Mouse (Mus musculus) left cerebral cortex, adult 8-10 months (tissue): ENCODE measurements around the gene Nid1. TPM values are rescaled to one million over a fixed set of nuclear protein-coding genes. Genes with fewer than 3 reads are reported as not detected.
A peak's percentile ranks its signal among the peaks of the same experiment; 100 is the strongest.
"Not testable (repeated sequence)": the region's sequence is repeated elsewhere in the genome, so short reads cannot be mapped to it uniquely, and the experiment has no call there.

Experiments
- DNase-seq, 2 experiments: peaks; one replicate each; pipeline ENCODE4 v3.0.0; 2022; ENCODE audit warnings: low spot score in 2 of 2
- total RNA-seq, 4 experiments: library from RNA; stranded (reverse); gene quantifications; 2 replicates each; pipeline ENCODE4 v1.2.4; 2022

Nid1 gene
- 1 to 10 TPM; 4.7 to 6.3 (median 5.2) TPM for total RNA-seq

DNA sequence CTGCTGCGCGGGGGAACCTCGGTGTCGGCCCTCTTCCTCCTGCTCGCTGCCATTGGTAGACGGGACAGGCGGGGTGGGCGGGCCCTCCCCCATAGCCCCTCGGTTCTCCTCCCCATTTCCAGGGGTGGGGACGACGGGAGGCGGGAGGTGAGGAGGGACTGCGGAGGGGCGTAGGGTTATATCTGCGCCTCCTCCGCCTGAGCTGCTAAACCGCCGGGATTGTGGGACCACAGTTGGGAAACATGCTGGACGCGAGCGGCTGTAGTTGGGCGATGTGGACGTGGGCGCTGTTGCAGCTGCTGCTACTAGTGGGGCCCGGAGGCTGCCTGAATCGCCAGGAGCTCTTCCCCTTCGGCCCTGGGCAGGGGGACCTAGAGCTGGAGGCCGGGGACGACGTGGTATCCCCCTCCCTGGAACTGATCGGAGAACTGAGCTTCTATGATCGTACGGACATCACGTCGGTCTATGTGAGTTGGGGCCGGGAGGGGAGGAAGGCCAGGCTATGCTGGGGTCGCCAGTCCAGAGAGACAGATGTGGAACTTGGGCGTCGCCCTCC lies at the start of gene Nid1:
Nid1 (plus strand) TSS at position 92 of the 556 bp plus-strand sequence.
- DNase-seq = not testable (repeated sequence)

DNA sequence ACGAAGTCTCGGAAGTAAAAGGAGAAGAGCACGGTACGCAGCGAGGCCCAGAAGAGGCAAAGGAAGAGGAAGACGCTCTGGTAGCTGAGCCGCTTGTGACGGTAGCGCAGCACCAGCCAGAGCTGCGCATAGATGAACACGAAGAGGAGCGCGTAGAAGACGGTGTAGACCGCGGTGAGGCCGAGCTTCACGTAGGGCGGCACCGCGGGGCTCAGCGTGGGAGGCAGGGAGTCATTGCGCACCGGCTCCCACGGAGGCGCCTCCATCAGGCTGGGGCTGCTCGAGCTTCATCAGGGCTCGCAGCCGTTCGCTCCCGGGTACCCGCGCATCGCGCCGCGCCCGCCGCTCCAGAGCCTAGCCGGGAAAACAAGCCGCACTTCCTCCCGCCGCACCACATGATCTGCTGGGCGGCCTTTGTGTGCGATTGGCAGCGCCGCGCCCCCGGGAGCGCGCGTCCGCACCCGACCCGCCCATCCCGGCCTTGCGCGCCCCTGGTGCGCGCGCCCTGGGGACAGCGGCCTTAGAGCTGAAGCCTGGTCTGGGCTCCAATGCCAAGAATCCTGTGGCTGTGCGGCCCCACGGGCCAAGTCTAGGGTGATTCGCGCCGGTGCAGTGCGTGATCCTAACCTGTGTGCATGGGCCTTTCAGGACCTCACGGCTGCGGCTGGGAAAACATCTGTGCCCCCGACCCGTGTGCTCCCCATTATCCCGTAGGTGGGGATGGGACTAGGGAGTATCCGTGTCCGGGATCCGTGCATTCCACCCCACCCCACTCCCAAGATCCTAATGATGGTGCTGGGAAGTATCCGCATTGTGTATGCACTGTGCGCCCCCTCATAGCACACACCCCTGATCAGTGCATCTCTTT lies 43.9 kb upstream of the Nid1 start, which contains the start of gene Gpr137b:
Gpr137b (minus strand) TSS at position 787 of the 868 bp plus-strand sequence.
- DNase-seq = peak; percentile 50 to 54

DNA sequence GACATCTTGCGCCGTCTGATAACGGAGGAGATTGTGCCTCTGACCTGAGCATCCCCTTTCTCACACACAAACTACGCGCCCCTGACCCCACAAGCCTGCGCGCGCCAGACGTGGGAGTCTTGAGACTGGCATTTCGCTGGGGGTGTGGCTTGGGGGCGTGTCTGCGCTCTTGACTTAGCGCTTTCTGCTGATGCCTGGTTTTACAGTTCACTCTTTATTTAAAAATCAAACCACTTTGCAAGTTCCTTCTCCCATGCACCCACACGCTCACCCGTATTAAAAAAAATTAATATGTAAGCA lies 43.3 kb upstream of the Nid1 start:
- not testable (repeated sequence) for DNase-seq

DNA sequence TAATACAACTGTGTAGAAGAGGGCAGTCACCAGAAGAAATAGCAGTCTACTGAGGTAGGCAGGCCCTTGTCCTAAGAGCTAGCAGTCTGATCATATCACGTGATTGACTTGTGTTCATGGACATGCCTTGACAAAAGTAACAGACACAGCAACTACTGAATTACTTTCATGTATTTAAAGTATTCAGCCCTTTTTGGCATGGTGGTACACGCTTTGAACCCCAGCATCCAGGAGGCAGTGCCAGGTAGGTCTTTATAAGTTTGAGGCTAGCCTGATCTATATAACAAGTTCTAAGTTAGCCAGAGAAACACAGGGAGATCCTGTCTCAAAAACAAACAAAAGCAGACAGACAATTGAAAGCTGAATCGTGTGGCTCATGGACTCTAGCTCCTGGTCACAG lies 36.5 kb upstream of the Nid1 start:
- not testable (repeated sequence) for DNase-seq

DNA sequence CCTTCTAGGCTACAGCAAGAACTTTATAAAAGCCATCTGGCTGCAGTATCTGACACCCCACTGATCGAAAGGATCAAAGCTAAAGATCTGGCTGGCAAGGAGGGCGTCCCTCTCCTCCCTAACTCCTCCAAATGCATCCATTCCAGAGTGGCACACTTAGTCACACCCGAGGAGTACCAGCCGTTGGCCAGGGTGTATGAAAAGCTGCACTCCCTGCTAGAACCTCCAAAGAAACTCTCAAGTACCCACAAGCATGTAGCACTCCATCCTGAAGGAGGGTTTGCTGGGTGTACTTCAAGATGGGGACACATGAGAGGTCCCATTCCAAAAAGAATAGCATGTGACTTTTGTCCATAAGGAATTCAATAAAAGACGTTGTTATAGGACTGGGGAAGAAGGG lies 34.5 kb upstream of the Nid1 start:
- DNase-seq = not testable (repeated sequence)

DNA sequence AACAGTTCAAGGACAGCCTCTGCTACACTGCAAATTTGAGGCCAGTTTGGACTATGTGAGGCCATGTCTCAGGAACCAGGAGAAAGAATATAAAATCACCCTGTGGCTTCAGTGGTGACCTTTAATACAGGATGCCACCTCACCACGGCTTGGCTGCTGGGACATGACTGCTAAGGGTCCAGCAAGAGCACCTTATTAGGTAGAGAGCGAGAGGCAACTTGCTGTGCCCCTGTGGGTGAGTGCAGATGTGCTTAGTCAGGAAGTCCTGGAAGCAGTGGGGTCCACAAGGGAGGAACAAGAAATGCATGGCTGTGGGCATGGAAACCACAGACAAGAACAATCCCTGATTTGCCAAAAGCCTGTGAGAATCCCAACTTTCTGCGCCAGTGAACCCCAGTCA lies 34.0 kb upstream of the Nid1 start:
- not testable (repeated sequence) for DNase-seq

DNA sequence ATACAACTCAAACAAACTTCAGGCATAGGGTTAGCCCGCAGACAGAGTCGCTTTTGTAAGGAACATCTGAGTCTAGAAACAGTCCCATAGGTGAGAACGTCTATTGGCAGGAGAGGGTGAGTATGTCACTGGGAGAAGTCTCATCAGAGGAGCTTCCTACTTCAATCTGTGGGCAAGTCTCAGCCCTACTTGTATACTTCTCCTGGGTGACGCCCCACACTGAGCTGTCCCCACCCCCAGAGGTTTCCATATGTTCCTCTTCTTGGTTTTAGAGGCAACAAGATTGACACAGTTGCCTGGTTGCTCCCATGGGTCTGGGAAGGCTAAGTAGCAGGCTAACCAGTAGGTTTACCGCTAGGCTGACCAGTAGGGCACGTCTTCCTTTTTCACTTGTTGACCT lies 33.5 kb upstream of the Nid1 start:
- not testable (repeated sequence) for DNase-seq

DNA sequence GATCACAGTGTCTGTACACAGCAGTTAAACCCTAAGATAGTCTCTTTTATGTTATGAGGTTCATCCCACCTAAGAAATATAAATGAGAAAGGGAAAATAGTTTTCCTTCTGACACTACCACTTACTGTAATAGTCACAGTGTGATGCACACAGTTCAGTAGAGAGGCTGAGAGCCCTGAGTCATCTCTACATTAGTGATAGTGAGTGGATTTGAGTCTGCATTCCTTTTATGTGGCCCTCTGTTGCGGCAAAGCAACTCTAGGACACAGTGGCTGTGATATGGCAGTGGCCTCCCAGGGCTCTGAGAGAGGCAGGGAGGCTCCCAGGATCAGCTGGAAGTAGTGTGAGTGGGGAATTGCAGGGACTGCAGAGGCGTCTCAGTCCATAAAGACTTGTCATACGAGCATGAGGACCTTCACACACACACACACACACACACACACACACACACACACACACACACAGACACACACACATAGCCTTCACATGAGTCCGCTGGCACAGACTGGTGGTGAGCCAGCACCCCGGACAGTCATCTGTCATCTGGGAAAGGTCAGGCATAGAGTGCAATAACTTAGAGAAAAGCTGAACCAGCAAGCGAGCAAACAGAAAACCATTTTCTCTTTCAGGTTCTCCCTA lies 32.7 kb upstream of the Nid1 start:
- not testable (repeated sequence) for DNase-seq

DNA sequence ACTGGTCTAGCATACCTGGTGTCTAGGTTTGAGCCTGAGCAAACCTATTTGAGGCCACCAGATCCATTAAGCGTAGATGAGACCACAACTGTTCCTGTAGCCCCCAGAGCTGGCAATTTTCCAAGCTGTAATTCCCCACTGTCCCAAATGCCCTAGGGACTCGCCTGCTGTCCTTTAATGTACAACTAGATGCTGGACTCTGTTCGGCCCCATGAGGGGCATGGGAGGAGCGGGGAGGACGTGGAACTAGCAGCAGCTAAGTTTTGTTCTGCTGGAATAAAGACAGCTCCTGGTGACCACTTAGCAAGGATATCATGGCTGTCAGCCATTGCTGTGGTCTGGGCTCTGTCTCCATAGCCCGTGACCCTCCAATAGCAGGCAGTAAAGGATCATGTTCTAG lies 31.8 kb upstream of the Nid1 start:
- DNase-seq = not testable (repeated sequence)

DNA sequence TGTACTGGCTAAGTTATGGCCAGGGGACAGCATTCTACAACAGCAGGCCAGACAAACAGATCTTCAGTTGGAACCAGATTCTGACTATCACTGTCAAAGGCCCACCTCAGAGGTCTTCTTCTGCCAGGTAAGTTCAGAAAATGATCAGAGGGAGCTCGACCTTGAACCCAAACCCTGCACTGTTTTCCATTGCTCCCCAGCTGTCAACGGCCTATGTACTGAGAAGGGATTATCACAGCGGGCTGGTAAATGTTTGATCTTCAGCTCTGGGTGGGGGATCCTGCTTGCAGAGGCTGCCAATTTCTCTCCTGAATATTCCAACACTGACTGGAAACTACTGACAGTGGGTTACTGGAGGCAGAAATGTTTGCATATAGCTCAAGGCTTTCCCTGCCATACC lies 23.1 kb upstream of the Nid1 start:
- no peak for DNase-seq

DNA sequence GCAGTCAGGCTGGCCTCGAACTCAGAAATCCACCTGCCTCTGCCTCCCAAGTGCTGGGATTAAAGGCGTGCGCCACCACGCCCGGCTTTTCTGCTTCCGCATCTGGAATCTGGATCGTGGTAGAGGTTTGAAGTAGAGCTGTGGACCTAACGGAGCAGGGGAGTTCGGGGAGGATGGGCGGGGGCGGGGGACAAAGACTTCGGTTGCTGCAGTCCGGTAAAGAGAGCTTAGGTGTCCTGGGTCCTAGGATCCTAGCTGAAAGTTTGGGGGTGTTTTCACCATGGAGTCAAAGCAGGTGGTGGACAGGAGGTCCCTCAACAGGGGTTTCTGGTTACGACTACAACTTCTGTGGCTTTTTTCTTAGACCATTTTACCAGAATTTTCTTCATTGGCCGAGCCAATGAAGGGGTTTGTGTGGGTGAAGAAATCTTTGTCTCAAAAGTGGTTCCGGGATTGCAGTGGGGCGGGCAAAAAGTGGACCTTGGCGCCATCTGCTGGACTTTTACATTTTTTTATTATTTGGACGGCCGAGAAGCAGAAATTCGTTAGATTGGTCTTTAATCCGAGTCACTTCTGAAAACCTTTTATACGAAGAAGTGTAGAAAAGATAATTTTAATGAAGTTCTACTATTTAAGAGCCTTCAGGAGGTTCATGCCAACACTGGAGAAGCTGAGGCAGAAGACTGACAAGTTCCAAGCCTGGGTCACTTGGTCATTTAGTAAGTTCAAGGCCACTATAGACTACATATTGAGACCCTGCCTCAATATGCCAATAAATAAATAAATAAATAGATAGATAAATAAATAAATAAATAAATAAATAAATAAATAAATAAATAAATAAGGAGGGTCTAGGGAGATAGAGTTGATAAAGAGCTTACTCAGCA lies 22.0 kb upstream of the Nid1 start:
- peak in 1 of 2 experiments; percentile 32 for DNase-seq

DNA sequence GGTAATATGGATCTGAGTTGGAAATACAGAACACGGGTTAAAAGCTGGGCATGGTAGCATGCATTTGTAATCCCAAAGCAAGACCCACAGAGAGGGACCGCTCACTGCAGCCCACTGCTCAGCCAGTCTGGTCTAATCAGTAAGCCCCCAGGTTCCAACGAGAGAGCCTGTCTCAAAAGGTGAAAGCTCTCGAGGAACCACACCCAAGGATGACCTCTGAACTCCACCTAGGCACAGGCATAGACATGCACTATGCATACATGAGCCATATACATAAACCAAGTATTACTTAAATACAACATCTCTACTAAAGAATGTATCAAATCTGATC lies 21.4 kb upstream of the Nid1 start:
- not testable (repeated sequence) for DNase-seq

DNA sequence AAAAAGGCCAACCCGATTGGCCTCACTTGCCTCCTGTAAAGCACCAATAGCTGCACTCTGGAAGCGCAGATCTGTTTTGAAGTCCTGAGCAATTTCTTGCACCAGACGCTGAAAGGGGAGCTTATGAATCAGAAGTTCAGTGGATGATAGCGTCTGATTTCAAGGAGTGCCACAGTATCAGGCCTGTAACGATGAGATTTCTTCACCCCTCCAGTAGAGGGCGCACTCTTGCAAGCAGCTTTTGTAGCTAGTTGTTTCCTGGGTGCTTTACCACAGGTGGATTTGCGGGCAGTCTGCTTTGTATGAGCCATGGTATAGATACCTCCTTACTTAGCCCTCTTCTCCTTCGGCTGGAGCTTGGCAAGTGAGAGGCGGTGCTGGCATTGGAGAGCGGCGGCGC lies 18.5 kb upstream of the Nid1 start:
- not testable (repeated sequence) for DNase-seq

DNA sequence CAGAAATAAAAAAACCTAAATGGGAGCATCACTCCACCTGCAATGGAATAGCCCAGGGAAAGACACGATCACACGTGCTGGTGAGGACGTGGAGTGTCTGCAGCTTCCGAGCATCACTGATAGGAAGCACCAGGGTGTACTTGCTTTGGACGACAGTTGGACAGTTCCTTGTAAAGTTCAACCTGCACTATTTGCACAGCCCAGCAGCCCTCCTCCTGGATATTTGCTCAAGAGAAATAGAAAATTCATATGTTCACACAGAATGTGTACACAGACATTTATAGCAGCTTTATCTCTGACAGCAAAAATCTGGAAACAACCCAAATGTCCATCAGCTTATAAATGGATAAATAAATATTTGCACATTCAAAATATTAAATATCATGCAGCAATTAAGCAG lies 14.1 kb upstream of the Nid1 start:
- DNase-seq = not testable (repeated sequence)

DNA sequence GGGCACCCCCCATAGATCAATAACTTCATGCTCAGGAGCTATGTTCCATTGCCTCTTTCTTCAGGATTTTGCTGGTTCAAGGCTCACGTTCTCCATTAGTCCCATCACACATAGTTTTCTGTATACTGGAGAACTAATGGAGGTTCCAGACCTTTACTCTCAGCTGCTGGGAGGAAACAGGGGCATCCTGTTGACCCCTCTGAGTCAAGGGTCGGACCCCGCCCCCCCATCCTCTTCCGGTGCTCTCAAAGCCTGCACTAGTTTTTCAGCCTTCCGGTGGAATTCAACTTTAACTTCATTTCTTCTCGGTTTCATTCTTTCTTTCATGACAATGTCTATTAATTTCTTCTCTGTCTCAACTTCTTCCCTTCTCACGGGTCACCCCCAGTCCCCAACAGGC lies 1.2 kb upstream of the Nid1 start:
- not testable (repeated sequence) for DNase-seq

DNA sequence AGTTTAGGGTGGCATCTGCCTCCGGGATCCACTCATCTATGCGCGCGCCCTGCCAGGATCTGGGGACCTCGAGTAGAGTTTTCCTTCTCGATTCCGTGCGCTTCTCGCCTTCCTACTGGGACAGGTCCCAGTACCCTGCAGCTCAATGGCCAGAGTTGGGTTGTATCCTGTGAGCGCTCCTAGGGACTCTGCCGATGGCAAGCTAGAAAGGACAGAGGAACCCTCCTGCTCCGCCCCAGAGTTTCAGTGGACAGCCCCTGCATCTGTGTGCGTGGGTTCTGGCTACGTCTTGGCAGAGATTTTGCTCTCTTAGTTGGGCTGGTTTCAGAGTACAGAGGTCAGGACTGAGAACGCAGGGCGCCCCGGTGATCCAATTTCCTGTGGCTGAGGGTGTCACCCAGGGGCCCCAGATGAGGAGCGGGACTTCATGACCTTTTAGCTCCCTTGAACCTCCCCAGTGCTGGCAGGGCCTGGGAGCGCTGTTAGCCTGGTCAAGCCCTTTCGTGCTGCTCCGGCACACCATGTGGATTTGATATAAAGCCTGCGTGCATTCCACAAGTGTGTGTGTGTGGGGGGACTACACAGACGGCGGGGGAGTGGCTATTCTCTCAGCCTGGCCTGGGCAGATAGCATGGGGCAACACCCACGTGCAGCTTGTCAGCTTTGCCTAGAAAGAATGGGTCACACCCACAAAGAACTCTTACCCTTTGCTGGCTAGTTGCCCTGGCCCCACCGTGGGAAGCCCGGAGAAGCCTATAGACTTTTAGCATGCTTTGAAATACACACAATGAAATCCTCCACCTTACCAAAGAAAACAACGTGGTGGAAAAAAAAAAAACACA lies 982 bp downstream of the Nid1 start:
- not testable (repeated sequence) for DNase-seq

DNA sequence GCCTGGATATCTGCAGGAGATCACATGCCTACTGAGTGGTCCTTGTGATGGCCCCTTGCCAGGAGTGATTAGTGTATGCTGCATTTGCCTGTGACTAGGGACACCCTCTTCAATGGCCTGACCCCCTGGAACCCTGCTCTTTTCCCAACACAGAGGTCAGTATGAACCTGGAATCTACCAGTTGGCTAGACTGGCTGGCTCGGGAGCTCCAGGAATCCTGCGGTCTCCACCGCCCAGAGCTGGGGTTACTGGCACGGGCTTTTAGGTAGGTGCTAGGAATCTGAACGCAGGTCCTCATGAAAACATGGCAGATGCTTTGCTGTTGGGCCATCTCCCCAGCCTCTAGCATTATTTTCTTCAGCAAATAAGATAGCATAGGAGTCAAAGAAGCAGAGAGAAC lies 8.2 kb downstream of the Nid1 start:
- not testable (repeated sequence) for DNase-seq

DNA sequence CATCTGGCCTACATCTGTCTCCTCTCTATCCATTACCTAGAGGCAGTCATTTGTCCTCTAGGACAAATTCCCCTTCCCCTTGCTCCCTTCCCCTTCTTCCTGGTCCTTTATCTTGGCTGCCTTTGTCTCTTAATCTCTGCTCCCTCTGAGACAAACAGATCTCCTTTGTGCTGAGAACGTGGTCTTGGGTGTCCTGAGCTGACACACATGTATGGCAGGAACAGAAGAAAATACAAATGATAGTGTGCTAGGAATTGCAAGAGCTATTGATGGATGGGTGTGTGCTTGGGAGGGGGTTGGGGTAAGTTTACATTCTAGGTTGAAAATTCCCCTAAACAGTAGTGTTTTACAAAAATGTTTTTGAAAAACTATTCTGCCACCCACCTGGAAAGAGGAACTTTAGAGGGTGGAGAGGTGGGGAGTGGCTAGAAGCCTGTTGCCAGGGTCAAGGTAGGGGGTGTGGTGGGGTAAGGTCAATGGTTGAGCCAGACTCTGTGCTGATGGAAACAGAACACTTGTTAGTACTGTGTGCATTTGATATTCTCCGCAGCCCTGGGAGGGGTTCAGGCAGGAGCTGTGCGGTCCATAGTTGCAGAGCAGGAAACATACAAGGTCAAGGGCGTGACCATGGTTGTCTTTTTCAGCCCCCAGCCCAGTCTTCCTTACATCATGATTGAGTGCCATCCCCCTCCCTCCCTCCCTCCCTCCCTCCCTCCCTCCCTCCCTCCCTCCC lies 9.5 kb downstream of the Nid1 start:
- DNase-seq = not testable (repeated sequence)

DNA sequence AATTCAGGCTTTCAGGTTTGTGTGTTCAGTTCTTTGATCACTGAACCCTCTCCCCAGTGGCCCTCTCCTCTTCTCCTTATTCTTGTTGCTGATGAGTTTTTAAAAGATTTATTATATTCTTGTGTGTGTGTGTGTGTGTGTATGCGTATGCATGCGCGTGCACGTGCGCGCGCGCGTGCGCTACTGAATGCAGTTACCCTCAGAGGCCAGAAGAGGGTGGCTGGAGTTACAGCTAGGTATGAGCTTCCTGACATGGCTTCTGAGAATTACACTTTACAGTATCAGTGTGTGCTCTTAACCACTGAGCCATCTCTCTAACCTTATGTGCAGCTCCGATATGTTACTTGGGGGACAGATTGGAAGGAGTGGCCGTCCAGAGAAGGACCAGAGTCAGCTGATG lies 12.6 kb downstream of the Nid1 start:
- DNase-seq = not testable (repeated sequence)

DNA sequence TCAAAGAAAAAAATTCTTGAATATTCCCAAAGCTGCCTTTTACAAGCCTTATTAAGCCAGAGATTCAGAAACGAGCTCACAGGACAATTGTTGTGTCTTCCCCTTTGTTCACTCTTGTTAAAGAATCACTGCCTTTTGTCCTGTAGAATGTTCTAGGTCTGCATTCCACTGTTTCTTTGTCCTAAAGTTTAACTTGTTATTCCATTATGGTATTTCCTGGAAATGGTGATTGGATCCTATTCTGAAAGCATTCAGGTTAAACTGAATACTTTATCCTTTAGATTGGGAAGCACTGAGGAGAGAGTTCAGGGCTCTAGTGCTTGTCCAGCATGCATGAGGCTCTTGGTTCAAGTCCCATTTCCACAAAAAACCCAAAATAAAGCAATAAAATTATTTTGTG lies 13.6 kb downstream of the Nid1 start:
- DNase-seq = not testable (repeated sequence)
